21 mouse cellular contexts compared by ENCODE assay signal in the genomic region with DNA sequence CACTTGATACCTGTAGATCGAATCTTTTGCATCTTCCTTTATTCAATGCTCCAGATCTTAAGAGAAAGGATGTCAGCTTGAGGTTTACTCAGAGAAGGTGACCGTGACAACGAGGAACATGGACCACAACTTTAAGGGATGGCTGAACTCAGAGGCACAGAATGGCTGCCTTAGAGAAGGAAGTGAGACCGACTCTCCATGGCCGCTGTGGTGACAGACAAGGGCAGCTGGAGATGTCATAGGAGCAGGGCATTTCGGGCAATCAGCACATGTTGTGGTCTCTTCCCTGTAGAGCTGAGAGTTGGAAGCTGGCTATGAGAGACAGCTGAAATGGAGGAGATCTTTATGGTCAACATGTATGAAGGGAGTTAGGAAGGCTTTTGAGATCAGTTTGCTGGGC. TPM values are rescaled to one million over a fixed set of nuclear protein-coding genes. Genes with fewer than 3 reads are reported as not detected.
"Had no signal": no experiment of that assay in that cellular context is flagged by ENCODE, and none has a peak within 500 bp of the region (broad histone marks: within the 10 kb centered on the region; RNA-seq: fewer than 3 reads in every experiment).

No protein-coding gene starts in this region.

- H3K4me3 ChIP-seq: gastrocnemius, adult 2 months; heart, embryonic 13.5 days; heart, embryonic 15.5 days; hindbrain, embryonic 13.5 days; hindbrain, embryonic 15.5 days; kidney, embryonic 15.5 days; limb, embryonic 12.5 days; limb, embryonic 15.5 days; liver, embryonic 12.5 days had no signal

- H3K27ac ChIP-seq: gastrocnemius, adult 2 months; heart, embryonic 13.5 days; heart, embryonic 15.5 days; hindbrain, embryonic 13.5 days; hindbrain, embryonic 15.5 days; hindbrain, postnatal 0 days; kidney, embryonic 15.5 days; kidney, postnatal 0 days; limb, embryonic 12.5 days; limb, embryonic 15.5 days; liver, embryonic 12.5 days; liver, embryonic 14.5 days had no signal

- H3K4me2 ChIP-seq: heart, embryonic 11.5 days; heart, embryonic 13.5 days; heart, embryonic 15.5 days; hindbrain, embryonic 13.5 days; hindbrain, embryonic 15.5 days; kidney, embryonic 15.5 days; limb, embryonic 12.5 days; limb, embryonic 15.5 days; liver, embryonic 12.5 days had no signal

- H3K4me1 ChIP-seq: hindbrain, embryonic 13.5 days; hindbrain, embryonic 15.5 days; limb, embryonic 12.5 days; liver, embryonic 12.5 days had no signal

- H3K27me3 ChIP-seq: hindbrain, embryonic 15.5 days had no signal

- H3K9me3 ChIP-seq: heart, embryonic 13.5 days; heart, embryonic 15.5 days; hindbrain, embryonic 13.5 days; hindbrain, embryonic 15.5 days; kidney, embryonic 15.5 days; limb, embryonic 12.5 days; limb, embryonic 15.5 days; liver, embryonic 12.5 days had no signal

- H3K9ac ChIP-seq: heart, embryonic 13.5 days; heart, embryonic 15.5 days; hindbrain, embryonic 13.5 days; hindbrain, embryonic 15.5 days; kidney, embryonic 15.5 days; limb, embryonic 12.5 days; limb, embryonic 15.5 days; liver, embryonic 12.5 days; liver, embryonic 14.5 days had no signal

- H3K36me3 ChIP-seq: heart, embryonic 13.5 days; heart, embryonic 15.5 days; hindbrain, embryonic 13.5 days; hindbrain, embryonic 15.5 days; kidney, embryonic 15.5 days; limb, embryonic 12.5 days; limb, embryonic 15.5 days; liver, embryonic 12.5 days had no signal

RNA-seq across cellular contexts. Expression of gene Tnnt2, which starts 28.7 kb away (rescaled TPM):
- total RNA-seq: hematopoietic stem cell, adult 5-6 weeks had no signal

RNA-seq across cellular contexts. Expression of gene Lad1, which starts 46.4 kb away (rescaled TPM):
- total RNA-seq: gastrocnemius, adult 2 months; gastrocnemius, postnatal 25 days; hematopoietic stem cell, adult 5-6 weeks had no signal

RNA-seq across cellular contexts. Expression of gene Pkp1, which starts 54.2 kb away (rescaled TPM):
- total RNA-seq: gastrocnemius, adult 2 months; heart, adult 18-20 months; heart, adult 8-10 months; heart, postnatal 36 days; hematopoietic stem cell, adult 5-6 weeks; layer of hippocampus, adult 18-20 months; layer of hippocampus, adult 8-10 months; layer of hippocampus, postnatal 36 days had no signal
- polyA plus RNA-seq: hindbrain, embryonic 13.5 days; liver, embryonic 12.5 days had no signal
